Mouse (Mus musculus): Measurements from ENCODE around the gene Dlg2. TPM values are rescaled to one million over a fixed set of nuclear protein-coding genes. Genes with fewer than 3 reads are reported as not detected.

Gene Dlg2
- total RNA-seq, 2 experiments from 2014 or later = 295 to 301 TPM

DNA sequence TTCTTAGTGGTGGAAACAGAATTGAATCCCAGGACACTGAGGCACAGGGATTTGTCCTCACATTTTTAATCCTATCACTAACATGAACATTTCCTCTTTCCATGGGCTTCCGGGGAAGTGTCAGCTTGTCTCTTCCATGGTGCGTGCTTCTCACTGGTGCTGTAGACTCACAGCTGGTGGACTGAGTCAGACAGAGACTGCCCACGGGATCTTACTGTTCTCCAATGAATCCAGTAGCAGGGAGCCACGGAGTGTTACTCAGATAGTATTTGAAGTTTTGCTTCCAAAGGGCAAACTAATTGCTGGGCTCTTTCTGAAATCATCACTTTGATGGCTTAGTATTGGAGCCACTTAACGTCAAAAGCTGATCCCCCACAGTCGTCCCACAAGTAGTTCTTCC is 963.9 kb downstream of the Dlg2 start:
- no peak for DNase-seq (ENCODE audit: extremely low spot score in 1 of 2, low spot score in 2 of 2)
- intact Hi-C loops (cut with DNase I) = no loop called here

GRCm38 (mm10) chr7:91442447-91443376 is 966.2 kb downstream of the Dlg2 start:
- DNase-seq (ENCODE audit: extremely low spot score in 1 of 2, low spot score in 2 of 2) = peak in 1 of 2 experiments; percentile 39
- intact Hi-C loops (cut with DNase I) = no loop called here
- no peak for TF ChIP-seq CTCF (IDR thresholded peaks at IDR 0.05)
- Histone ChIP-seq H3K27ac (peak overlapping the region; percentile 82), H3K4me3 (no peak overlapping the region)

More for the DNA sequence above, 963.9 kb downstream of the Dlg2 start:
- H3K4me3 ChIP-seq = no peak overlapping the region
- 0 out of 2 replicates have a peak overlapping the region, but pooled peaks have one; percentile 0 for H3K27ac ChIP-seq
- TF ChIP-seq CTCF (IDR thresholded peaks at IDR 0.05) = no peak

DNA sequence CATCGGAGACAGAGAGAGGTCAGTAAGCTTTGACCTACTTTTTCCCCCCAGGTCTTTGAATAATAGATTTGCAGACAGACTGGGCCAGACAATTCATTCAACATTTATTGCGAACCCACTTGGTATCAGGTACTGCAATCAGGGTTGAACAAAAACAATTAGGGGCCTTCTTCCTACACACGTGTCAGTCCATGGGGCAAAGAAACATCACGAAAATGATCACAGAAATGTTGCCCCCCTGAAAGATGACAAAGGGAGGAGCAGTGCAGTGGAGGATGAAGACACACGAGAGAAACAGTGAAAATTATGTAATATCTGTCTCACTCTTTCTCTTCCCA is 966.9 kb downstream of the Dlg2 start:
- intact Hi-C loops (cut with DNase I) = no loop called here
- TF ChIP-seq CTCF (IDR thresholded peaks at IDR 0.05) = no peak
- no peak for DNase-seq (ENCODE audit: extremely low spot score in 1 of 2, low spot score in 2 of 2)
- Histone ChIP-seq H3K27ac (peak overlapping the region; percentile 82), H3K4me3 (no peak overlapping the region)

DNA sequence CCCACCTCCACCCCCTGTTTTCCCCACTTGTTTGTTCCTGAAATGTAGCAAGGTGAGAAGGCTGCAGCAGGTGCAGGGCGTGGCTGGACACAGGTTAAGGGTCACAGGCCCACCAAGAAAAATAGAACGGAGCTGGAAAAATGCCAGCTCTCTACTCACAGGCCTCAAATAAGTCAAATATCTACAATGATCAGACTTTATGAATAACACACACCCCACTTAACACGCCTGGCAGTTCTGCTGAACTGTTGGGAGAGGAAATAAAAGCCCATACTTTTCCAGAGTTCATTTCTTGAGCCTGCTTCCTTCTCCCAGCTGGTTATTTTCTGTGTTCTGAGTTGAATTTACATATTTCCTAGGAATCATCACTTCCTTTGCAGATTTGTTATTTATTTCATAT is 967.4 kb downstream of the Dlg2 start:
- intact Hi-C loops (cut with DNase I) = no loop called here
- Histone ChIP-seq H3K4me3 (no peak overlapping the region), H3K27ac (peak overlapping the region; percentile 82)

DNA sequence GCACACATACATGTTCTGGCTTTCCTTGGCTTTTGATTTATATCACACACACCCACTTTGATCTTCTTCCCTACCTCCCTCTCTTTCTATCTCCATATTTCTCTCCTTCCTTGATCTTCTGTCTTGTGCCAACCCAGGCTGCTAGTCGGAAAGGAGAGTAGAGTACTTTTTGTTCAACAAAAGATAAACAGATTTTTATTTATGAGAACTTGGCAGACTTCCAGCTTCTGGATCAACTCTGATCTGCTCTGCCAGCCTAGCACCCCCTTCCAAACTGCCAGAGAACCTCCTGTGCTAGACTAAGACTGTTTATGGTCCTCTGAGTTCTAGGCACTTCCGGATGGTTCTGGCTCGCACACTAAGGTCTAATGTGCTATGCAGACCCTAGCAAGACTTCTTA is 968.3 kb downstream of the Dlg2 start:
- DNase-seq (ENCODE audit: extremely low spot score in 1 of 2, low spot score in 2 of 2) = no peak
- no peak for TF ChIP-seq CTCF (IDR thresholded peaks at IDR 0.05)
- H3K27ac ChIP-seq = peak overlapping the region; percentile 6

More for the DNA sequence above, 967.4 kb downstream of the Dlg2 start:
- no peak for DNase-seq (ENCODE audit: extremely low spot score in 1 of 2, low spot score in 2 of 2)
- TF ChIP-seq CTCF (IDR thresholded peaks at IDR 0.05) = no peak

DNA sequence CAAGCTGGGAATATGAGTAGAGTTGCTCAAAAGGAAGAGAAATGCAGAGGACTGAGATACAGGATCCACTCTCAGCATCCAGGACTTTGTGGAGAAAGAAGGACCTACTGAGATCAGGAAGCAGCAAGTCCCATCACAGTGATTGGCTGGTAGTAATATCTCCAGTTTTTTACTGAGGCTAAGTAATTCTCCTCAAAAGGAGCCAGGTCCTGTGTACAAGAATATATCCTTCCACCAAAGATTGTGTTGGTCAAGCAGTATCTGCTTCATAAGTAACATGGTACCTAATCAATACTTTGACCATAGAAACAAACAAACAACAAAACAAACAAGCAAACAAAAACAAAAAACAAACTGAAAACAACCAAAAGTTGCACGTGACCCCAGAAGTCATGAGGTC is 980.3 kb downstream of the Dlg2 start:
- intact Hi-C loops (cut with DNase I) = loop anchor here (5.0 kb wide), 4 partner anchors 126 to 636 kb away; no protein-coding TSS in a partner anchor
- no peak overlapping the region for H3K27ac ChIP-seq
- H3K4me3 ChIP-seq = no peak overlapping the region
- TF ChIP-seq CTCF (IDR thresholded peaks at IDR 0.05) = no peak
- DNase-seq (ENCODE audit: extremely low spot score in 1 of 2, low spot score in 2 of 2) = no peak

More for the DNA sequence above, 968.3 kb downstream of the Dlg2 start:
- no peak overlapping the region for H3K4me3 ChIP-seq
- intact Hi-C loops (cut with DNase I) = no loop called here

GRCm38 (mm10) chr7:91457207-91457606 is 980.7 kb downstream of the Dlg2 start:
- TF ChIP-seq CTCF (IDR thresholded peaks at IDR 0.05) = peak; percentile 91
- peak; percentile 55 to 66 for DNase-seq (ENCODE audit: extremely low spot score in 1 of 2, low spot score in 2 of 2)
- Histone ChIP-seq H3K4me3 (no peak overlapping the region), H3K27ac (no peak overlapping the region)
- intact Hi-C loops (cut with DNase I) = loop anchor here (5.0 kb wide), 4 partner anchors 125 to 635 kb away; no protein-coding TSS in a partner anchor

DNA sequence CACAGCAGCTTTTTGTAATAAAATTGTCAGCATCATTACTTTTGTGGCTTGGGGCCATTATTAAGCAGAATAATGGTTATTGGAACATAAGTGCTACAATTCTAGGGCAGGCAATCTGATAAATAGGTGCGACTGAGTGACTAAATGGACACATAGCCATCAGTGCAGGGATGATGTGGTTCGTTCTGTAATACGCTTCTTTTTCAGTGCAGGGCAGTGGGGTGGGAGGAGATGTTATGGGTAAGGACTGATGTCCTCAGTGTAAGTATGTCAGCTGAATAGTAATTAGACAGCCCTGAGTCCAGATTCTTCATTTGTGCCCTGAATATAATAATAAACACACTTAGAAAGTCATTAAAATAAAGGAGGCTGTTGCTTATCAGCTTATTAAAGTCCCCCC is 984.9 kb downstream of the Dlg2 start:
- no peak overlapping the region for H3K27ac ChIP-seq
- intact Hi-C loops (cut with DNase I) = loop anchor here (10.0 kb wide), 1 partner anchor 253 kb away; no protein-coding TSS in a partner anchor
- H3K4me3 ChIP-seq = no peak overlapping the region
- no peak for DNase-seq (ENCODE audit: extremely low spot score in 1 of 2, low spot score in 2 of 2)
- no peak for TF ChIP-seq CTCF (IDR thresholded peaks at IDR 0.05)

DNA sequence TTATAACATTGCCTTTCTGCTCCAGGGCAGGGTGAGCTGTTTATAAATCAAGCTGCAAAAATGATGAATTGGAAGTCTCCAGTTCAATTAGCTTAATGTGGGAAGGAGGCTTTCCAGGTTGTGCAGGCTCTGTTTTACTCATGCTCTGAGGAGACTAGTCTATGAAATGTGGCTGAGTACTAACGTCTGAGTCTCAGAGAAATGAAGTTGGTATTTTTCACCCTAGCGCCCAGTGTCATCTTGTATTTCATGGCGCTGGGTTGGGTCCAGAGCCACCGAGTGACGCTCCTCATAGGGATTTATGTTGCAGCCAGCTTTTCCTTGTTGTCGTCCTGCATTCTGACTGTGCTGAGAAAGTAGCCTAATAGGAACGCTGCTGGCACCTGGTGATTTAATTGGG is 986.8 kb downstream of the Dlg2 start:
- DNase-seq (ENCODE audit: extremely low spot score in 1 of 2, low spot score in 2 of 2) = no peak
- H3K27ac ChIP-seq = no peak overlapping the region
- TF ChIP-seq CTCF (IDR thresholded peaks at IDR 0.05) = no peak
- intact Hi-C loops (cut with DNase I) = loop anchor here (10.0 kb wide), 1 partner anchor 252 kb away; no protein-coding TSS in a partner anchor
- H3K4me3 ChIP-seq = no peak overlapping the region

DNA sequence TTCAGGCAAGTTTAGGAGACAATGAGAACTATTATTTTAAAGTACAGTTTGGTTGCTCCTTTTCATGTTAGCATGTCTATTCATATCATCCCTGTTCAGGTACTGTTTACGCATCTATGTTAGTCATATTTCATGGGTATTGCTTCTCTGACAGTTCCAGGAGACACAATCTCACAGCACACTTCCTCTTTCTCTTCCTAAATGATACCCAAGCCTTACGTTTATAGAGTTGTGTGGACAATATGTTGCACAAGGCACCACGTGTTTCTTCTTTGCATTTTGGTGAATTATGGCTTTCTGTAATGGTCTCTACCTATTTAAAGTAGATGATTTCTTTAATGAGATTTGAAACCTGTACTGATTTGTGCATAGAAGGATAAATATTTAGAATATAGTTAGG is 990.6 kb downstream of the Dlg2 start:
- intact Hi-C loops (cut with DNase I) = loop anchor here (10.0 kb wide), 1 partner anchor 248 kb away; no protein-coding TSS in a partner anchor

GRCm38 (mm10) chr7:91479145-91479544 is 1002.7 kb downstream of the Dlg2 start:
- no peak for TF ChIP-seq CTCF (IDR thresholded peaks at IDR 0.05)
- no peak overlapping the region for H3K4me3 ChIP-seq
- DNase-seq (ENCODE audit: extremely low spot score in 1 of 2, low spot score in 2 of 2) = no peak
- peak overlapping the region; percentile 69 for H3K27ac ChIP-seq
- intact Hi-C loops (cut with DNase I) = no loop called here

More for the DNA sequence above, 990.6 kb downstream of the Dlg2 start:
- Histone ChIP-seq H3K4me3 (no peak overlapping the region), H3K27ac (no peak overlapping the region)
- no peak for DNase-seq (ENCODE audit: extremely low spot score in 1 of 2, low spot score in 2 of 2)
- no peak for TF ChIP-seq CTCF (IDR thresholded peaks at IDR 0.05)

DNA sequence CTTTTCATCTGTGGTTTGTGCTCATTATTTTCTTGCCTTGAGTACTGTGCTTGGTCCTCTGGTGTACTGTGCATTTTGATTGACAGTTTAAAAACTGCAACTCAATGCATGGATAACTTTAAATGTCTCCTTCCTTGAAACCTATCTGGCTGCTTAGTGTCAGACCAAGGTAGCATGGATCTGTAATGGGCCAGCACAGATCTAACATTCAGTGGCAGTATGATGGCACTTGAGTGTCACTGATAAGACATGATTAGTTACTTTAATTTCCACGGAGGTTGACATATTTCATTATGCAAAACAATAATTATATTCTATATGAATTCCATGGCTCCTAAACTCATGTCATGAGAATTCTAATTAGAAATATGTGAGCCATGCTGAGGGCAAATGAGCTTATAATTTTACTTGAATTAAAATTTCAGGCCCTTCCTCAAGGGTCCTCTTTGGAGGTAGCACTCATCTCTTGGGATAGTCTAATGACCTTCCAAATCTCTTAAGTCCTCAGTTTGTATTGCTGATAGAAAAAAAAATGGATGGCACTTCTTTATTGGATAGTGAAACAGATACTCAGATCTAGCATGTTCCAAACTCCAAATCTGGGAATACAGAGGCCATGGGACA is 1005.2 kb downstream of the Dlg2 start:
- DNase-seq (ENCODE audit: extremely low spot score in 1 of 2, low spot score in 2 of 2) = no peak
- Histone ChIP-seq H3K27ac (no peak overlapping the region), H3K4me3 (no peak overlapping the region)
- intact Hi-C loops (cut with DNase I) = no loop called here
- no peak for TF ChIP-seq CTCF (IDR thresholded peaks at IDR 0.05)
